Mouse (Mus musculus): ENCODE measurements at regions not wholly inside any gene's neighbourhood (a gene's known extent, or its start where the extent isn't known, plus 50 kb on each side); places are given as distances from the start of the nearest gene placed in this dataset.

DNA sequence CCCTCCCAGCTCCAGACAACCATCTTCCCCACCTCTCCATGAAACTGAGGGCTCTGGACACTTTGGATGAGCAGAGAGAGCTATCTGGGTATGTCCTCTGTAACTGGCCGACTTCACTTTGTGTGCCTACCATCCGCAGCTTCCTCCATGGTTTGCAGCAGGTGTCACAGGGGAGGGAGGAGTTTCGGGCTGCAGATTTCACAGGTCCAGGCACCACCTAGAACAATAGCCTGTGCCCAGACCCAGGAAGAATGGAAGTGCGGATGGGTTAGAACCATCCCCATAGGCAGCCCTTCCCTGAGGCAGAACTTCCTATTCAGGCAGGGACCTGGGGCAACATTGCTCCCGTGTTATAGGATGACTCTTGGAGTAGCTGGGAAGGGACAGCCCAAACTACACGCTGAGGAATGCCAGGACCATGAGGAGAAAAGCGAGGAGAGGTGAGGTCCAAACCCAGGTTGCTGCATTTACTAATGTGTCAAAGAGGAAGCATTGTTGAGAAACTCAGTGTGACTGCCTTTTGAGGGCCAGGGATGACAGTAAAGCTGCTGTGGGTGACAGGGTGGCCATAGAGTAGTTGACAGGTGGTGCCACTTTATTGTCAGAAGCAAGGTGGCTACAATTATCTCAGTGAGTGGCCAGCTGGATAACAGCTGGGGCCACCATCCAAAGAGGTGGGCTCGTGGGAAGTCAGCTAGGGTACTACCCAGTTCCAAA is 51.8 kb upstream of the Klf13 start:
- H3K27ac ChIP-seq, result no peak overlapping the region
- no peak overlapping the region for H3K9ac ChIP-seq
- H3K36me3 ChIP-seq, result no peaks in the 10 kb centered on the region
- H3K4me1 ChIP-seq, result peaks cover 5% of the 10 kb centered on the region
- H3K27me3 ChIP-seq, result no peaks in the 10 kb centered on the region
- no peaks in the 10 kb centered on the region for H3K9me3 ChIP-seq
- WGBS, result 66% methylated on average over 8 of the region's 8 CpGs
- no peak overlapping the region for H3K4me2 ChIP-seq
- H3K4me3 ChIP-seq, result no peak overlapping the region
- ATAC-seq (ENCODE audit: borderline replicate concordance, extremely low read depth, low FRiP score, low TSS enrichment), result no peak

- Histone ChIP-seq H3K4me3 (no peak overlapping the region), H3K4me2 (no peak overlapping the region), H3K27ac (no peak overlapping the region), H3K9me3 (no peaks in the 10 kb centered on the region), H3K9ac (no peak overlapping the region), H3K36me3 (no peaks in the 10 kb centered on the region), H3K4me1 (peaks cover 5% of the 10 kb centered on the region), H3K27me3 (no peaks in the 10 kb centered on the region)
- no peak for ATAC-seq (ENCODE audit: borderline replicate concordance, extremely low read depth, low FRiP score, low TSS enrichment)
Measured at GRCm38 (mm10) chr7:63989736-63990135, 51.0 kb upstream of the Klf13 start.

Measured in lung, embryonic 15.5 days (tissue).